Mouse (Mus musculus): ENCODE data around the gene Gm20388.

GRCm38 (mm10) chr8:122586171-122586570, 2675.5 kb downstream of the Gm20388 start:
- TF ChIP-seq GATA1 (IDR thresholded peaks at IDR 0.05; ENCODE audit: low read length): no peak
- TF ChIP-seq TAL1 (IDR thresholded peaks at IDR 0.05; ENCODE audit: low read length): no peak

All from erythroblast, embryonic 14.5 days (primary cell).